ENCODE assay signal across 8 mouse cellular contexts in genomic region chr13:37944306-37944705, GRCm38 (mm10). TPM values are rescaled to one million over a fixed set of nuclear protein-coding genes. Genes with fewer than 3 reads are reported as not detected.
DNase-seq lines count a peak whose midpoint lies in the region; ATAC-seq and TF ChIP-seq lines count a peak whose summit lies in the region.

No protein-coding gene starts in this region.

- H3K27me3 ChIP-seq in hindbrain, embryonic 11.5 days (ENCODE audit: control insufficient read depth, insufficient read depth, low read length): no peaks in the 10 kb centered on the region
- H3K27me3 ChIP-seq in hindbrain, embryonic 12.5 days: no peaks in the 10 kb centered on the region
- H3K27me3 ChIP-seq in E14TG2a.4 (ENCODE audit: insufficient read depth, low read length): no peaks in the 10 kb centered on the region
- H3K27me3 ChIP-seq in lung, embryonic 14.5 days (ENCODE audit: insufficient read depth, low read length): no peaks in the 10 kb centered on the region

- no peak overlapping the region for H3K9ac ChIP-seq in hindbrain, embryonic 11.5 days (ENCODE audit: low read depth, low read length)
- no peak overlapping the region for H3K9ac ChIP-seq in hindbrain, embryonic 12.5 days
- H3K9ac ChIP-seq in lung, embryonic 14.5 days: no peak overlapping the region

- H3K36me3 ChIP-seq in hindbrain, embryonic 11.5 days (ENCODE audit: control insufficient read depth, insufficient read depth, low read length): no peaks in the 10 kb centered on the region
- H3K36me3 ChIP-seq in hindbrain, embryonic 12.5 days: peaks cover 1% of the 10 kb centered on the region
- H3K36me3 ChIP-seq in E14TG2a.4 (ENCODE audit: insufficient read depth, low read length): peaks cover 34% of the 10 kb centered on the region
- H3K36me3 ChIP-seq in lung, embryonic 14.5 days (ENCODE audit: insufficient read depth): peaks cover 40% of the 10 kb centered on the region

- H3K4me1 ChIP-seq in hindbrain, embryonic 11.5 days (replicated peaks; ENCODE audit: control insufficient read depth, insufficient read depth, low read length): no peaks in the 10 kb centered on the region
- no peaks in the 10 kb centered on the region; the same call in 1 of the 2 replicates for H3K4me1 ChIP-seq in hindbrain, embryonic 12.5 days
- H3K4me1 ChIP-seq in E14TG2a.4 (replicated peaks; ENCODE audit: low read depth, low read length): peaks cover 67% of the 10 kb centered on the region
- peaks cover 5% of the 10 kb centered on the region; the same call in 1 of the 2 replicates for H3K4me1 ChIP-seq in lung, embryonic 14.5 days (ENCODE audit: insufficient read depth)

- 0 out of 2 replicates have a peak, but pooled peaks have one; percentile 38 for ATAC-seq in hindbrain, embryonic 11.5 days (ENCODE audit: low FRiP score)
- ATAC-seq in hindbrain, embryonic 12.5 days (ENCODE audit: low FRiP score): no peak
- 0 out of 2 replicates have a peak, but pooled peaks have one; percentile 42 for ATAC-seq in lung, embryonic 14.5 days (ENCODE audit: insufficient read depth)
- ATAC-seq in inflammation-experienced regulatory T-cells, adult 6 months: no peak

- peak; percentile 60 for DNase-seq in hindbrain, embryonic 11.5 days (ENCODE audit: low spot score)
- peak; percentile 79 for DNase-seq in embryo, embryonic 10.5 days (ENCODE audit: low spot score)
- DNase-seq in lung, embryonic 14.5 days: peak; percentile 75
- no peak for DNase-seq in frontal cortex, postnatal 25 days (ENCODE audit: low spot score in 2 of 2)
- no peak for DNase-seq in gastrocnemius, postnatal 10 days

- peak; percentile 65 for TF ChIP-seq CTCF in E14TG2a.4 (conservative IDR thresholded peaks at IDR 0.05; ENCODE audit: low read length)
- TF ChIP-seq CTCF in lung, embryonic 14.5 days (IDR thresholded peaks at IDR 0.05; ENCODE audit: low read depth): peak; percentile 75

- no peak overlapping the region for H3K4me2 ChIP-seq in hindbrain, embryonic 11.5 days (replicated peaks; ENCODE audit: low read depth, low read length)
- no peak overlapping the region for H3K4me2 ChIP-seq in hindbrain, embryonic 12.5 days (replicated peaks)
- H3K4me2 ChIP-seq in lung, embryonic 14.5 days: no peak overlapping the region

- H3K9me3 ChIP-seq in hindbrain, embryonic 11.5 days (ENCODE audit: control insufficient read depth, low read length): no peaks in the 10 kb centered on the region
- no peaks in the 10 kb centered on the region for H3K9me3 ChIP-seq in hindbrain, embryonic 12.5 days (replicated peaks)
- H3K9me3 ChIP-seq in E14TG2a.4 (ENCODE audit: low read length): peaks cover 17% of the 10 kb centered on the region
- no peaks in the 10 kb centered on the region for H3K9me3 ChIP-seq in lung, embryonic 14.5 days (ENCODE audit: low read depth, low read length)

- no peak overlapping the region for H3K4me3 ChIP-seq in hindbrain, embryonic 11.5 days (ENCODE audit: low read depth, low read length)
- H3K4me3 ChIP-seq in hindbrain, embryonic 12.5 days: no peak overlapping the region
- H3K4me3 ChIP-seq in E14TG2a.4 (replicated peaks; ENCODE audit: low read length): no peak overlapping the region
- no peak overlapping the region for H3K4me3 ChIP-seq in lung, embryonic 14.5 days (ENCODE audit: low read depth, low read length)

- no peak overlapping the region for H3K27ac ChIP-seq in hindbrain, embryonic 11.5 days (ENCODE audit: low read depth, low read length)
- no peak overlapping the region for H3K27ac ChIP-seq in hindbrain, embryonic 12.5 days
- H3K27ac ChIP-seq in lung, embryonic 14.5 days (ENCODE audit: low read depth): no peak overlapping the region

- WGBS in hindbrain, embryonic 11.5 days: 86% methylated on average over 1 of the region's 1 CpGs
- WGBS in hindbrain, embryonic 12.5 days: 87% methylated on average over 1 of the region's 1 CpGs
- WGBS in lung, embryonic 14.5 days: 74% methylated on average over 1 of the region's 1 CpGs

RNA-seq across cellular contexts. Expression of gene Ssr1, which starts 49.7 kb away (rescaled TPM):
- polyA plus RNA-seq in hindbrain, embryonic 11.5 days (2014; fragmentation: Nextera tagmentation; extraction: Ambion mirVana): 91.2 and 110 TPM in 2 replicates
- 101 and 118 TPM in 2 replicates for polyA plus RNA-seq in hindbrain, embryonic 12.5 days (2016; fragmentation: Nextera tagmentation; extraction: Ambion mirVana)
- 158 and 182 TPM in 2 replicates for polyA plus RNA-seq in lung, embryonic 14.5 days (2014; fragmentation: Nextera tagmentation; extraction: Ambion mirVana)
- 100 to 1,000 TPM in 1 of 3 experiments, 10 to 100 TPM in 2; 90.4 to 169 (median 97.7) TPM for polyA plus RNA-seq in inflammation-experienced regulatory T-cells, adult 6 months (2017; shearing (Covaris generic))
- 10 to 100 TPM; 64.8 to 87.4 TPM for total RNA-seq in gastrocnemius, postnatal 10 days (2021)

Comparison
In these comparisons a context has a peak if more than half of its experiments do, and no peak if none do; other contexts are left out.
1. ATAC-seq: peak in hindbrain, embryonic 11.5 days (single experiment) and lung, embryonic 14.5 days (single experiment); none in hindbrain, embryonic 12.5 days (single experiment) and inflammation-experienced regulatory T-cells, adult 6 months (single experiment).
2. DNase-seq: peak in hindbrain, embryonic 11.5 days (single experiment), embryo, embryonic 10.5 days (single experiment) and lung, embryonic 14.5 days (single experiment); none in frontal cortex, postnatal 25 days (0 of 2) and gastrocnemius, postnatal 10 days (single experiment).